Mouse (Mus musculus) heart, postnatal 0 days (tissue): ENCODE measurements around the gene Abhd6. TPM values are rescaled to one million over a fixed set of nuclear protein-coding genes. Genes with fewer than 3 reads are reported as not detected.

Source experiments
- ATAC-seq: fragments of 200-750 bp; cut with Nextera tagmentation; 2 replicates; pipeline ENCODE4 v1.8.0; 2017; ENCODE audit warnings: low read depth, moderate number of reproducible peaks, moderate library complexity; ENCODE audit not compliant: insufficient read depth
- DNase-seq: peaks from one replicate; pipeline ENCODE4 v3.0.0-alpha.2; 2016; ENCODE audit warnings: low spot score
- H3K27ac ChIP-seq: fragments of 300-500 bp; sonication (generic); 2 replicates; pipeline ENCODE4 v1.5.1; 2014; ENCODE audit warnings: low read depth, mild to moderate bottlenecking
- H3K27me3 ChIP-seq: fragments of 300-500 bp; sonication (generic); 2 replicates; pipeline ENCODE4 v1.6.1; 2014; ENCODE audit warnings: low read length, mixed read lengths; ENCODE audit not compliant: control insufficient read depth, insufficient read depth
- H3K36me3 ChIP-seq: fragments of 300-500 bp; sonication (generic); replicated peaks from 2 replicates; pipeline ENCODE4 v1.6.1; 2014; ENCODE audit warnings: low read length, mixed read lengths; ENCODE audit not compliant: control insufficient read depth, insufficient read depth
- H3K4me1 ChIP-seq: fragments of 300-500 bp; sonication (generic); 2 replicates; pipeline ENCODE4 v1.6.1; 2014; ENCODE audit warnings: antibody characterized with exemption; ENCODE audit not compliant: control insufficient read depth, insufficient read depth
- H3K4me2 ChIP-seq: fragments of 300-500 bp; sonication (generic); 2 replicates; pipeline ENCODE4 v1.6.1; 2014; ENCODE audit warnings: low read depth, mild to moderate bottlenecking, low read length, moderate library complexity
- H3K4me3 ChIP-seq: fragments of 300-500 bp; sonication (generic); 2 replicates; pipeline ENCODE4 v1.5.1; 2014; ENCODE audit warnings: low read depth, low read length
- H3K9ac ChIP-seq: fragments of 300-500 bp; sonication (generic); replicated peaks from 2 replicates; pipeline ENCODE4 v1.6.1; 2014; ENCODE audit warnings: low read depth, low read length, mixed read lengths
- H3K9me3 ChIP-seq: fragments of 300-500 bp; sonication (generic); replicated peaks from 2 replicates; pipeline ENCODE4 v1.6.1; 2016; ENCODE audit warnings: low read length; ENCODE audit not compliant: control insufficient read depth
- CTCF ChIP-seq: IDR thresholded peaks from 2 replicates; pipeline ENCODE4 v1.5.1; 2016; ENCODE audit warnings: antibody characterized with exemption, control low read depth, low read depth
- EP300 ChIP-seq: IDR thresholded peaks from 2 replicates; pipeline ENCODE4 v1.6.1; 2016; ENCODE audit warnings: antibody characterized with exemption, low read depth
- WGBS: fragments of 180-500 bp; shearing (Covaris S2); extraction: QIAGEN DNeasy Blood & Tissue Kit; methylation state at CpG from one replicate; pipeline ENCODE4 v1.1.7; 2014; 5-methylcytosine and 5-hydroxymethylcytosine counted together
- polyA plus RNA-seq: library from polyadenylated mRNA; unstranded; fragments of >200 nt; fragmentation: Nextera tagmentation; extraction: Ambion mirVana; gene quantifications from 2 replicates; pipeline ENCODE4 v1.2.1, GENCODE M21; 2015
- total RNA-seq: library from RNA; depleted of rRNA; stranded (reverse); fragments of >200 nt; gene quantifications from 2 replicates; pipeline ENCODE4 v1.2.3, GENCODE M21; 2014; ENCODE audit warnings: low replicate concordance

The Abhd6 gene
- total and polyA plus RNA-seq, 2 experiments from 2014 or later, result 2.2 to 9.1 TPM

DNA sequence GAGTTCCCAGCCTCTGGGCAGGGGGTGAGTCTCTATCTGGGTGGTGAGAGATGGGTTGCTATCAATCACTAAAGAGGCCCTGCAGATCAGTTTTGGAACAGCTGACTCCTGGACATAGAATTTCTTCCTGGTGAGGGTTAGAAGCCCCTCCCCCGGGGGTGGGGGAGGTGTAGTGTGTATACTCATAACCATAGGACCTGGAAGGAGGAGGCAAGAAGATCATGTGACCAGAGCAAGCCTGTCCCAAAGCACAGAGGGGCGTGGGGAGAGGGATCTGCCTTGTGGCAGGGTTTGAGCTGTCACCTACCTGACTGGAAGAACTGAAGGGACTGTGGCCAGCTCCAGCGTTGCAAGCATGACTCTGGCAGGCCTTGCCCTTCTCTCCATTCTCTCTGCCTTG lies 59.4 kb downstream of the Abhd6 start:
- H3K36me3 ChIP-seq, result no peaks in the 10 kb centered on the region
- H3K27ac ChIP-seq, result peak overlapping the region; percentile 73; the same call in 1 of the 2 replicates
- WGBS, result 34% methylated on average over 3 of the region's 3 CpGs
- DNase-seq (no peak), ATAC-seq (no peak)
- H3K4me1 ChIP-seq, result no peaks in the 10 kb centered on the region
- no peaks in the 10 kb centered on the region for H3K9me3 ChIP-seq
- H3K9ac ChIP-seq, result no peak overlapping the region
- H3K27me3 ChIP-seq, result no peaks in the 10 kb centered on the region
- no peak overlapping the region for H3K4me3 ChIP-seq
- TF ChIP-seq CTCF (no peak), EP300 (no peak)
- no peak overlapping the region for H3K4me2 ChIP-seq

DNA sequence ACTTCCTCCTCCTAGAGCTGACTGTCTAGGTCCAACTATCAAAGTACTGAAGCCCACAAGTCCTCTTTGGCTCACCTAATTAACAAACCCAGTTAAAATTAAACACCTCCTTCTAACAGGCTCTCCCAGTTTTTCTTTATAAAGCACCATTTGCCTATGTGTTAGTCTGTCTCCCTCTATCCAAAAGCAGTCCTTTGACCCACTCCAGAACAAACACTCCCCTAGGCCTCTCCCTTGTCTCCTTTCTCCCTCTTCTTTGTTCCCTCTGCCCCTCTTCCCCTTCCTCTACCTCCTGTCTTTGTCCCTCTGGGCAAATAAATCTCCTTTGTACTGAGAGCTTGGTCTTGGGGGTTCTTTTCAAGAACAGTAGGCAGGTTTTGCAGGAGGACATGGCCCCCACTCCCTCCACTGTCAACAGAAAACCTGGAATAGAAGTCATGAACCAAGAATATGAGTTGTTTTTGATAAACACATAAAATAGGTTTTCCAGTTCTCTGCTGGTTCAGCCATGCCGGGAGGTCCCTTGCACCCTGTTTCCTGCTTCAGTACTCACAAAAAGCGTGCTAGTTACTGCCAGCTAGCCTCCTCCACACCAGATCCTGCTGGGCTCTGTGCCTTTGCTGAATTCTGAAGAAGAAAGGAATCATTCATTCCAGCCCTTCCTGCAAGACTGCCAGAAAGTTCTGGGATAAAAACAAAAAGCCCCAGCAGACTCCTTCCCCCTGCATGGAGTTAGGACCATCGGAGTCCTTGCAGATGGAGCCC lies 60.0 kb downstream of the Abhd6 start:
- no peaks in the 10 kb centered on the region for H3K27me3 ChIP-seq
- H3K9ac ChIP-seq, result no peak overlapping the region
- no peaks in the 10 kb centered on the region for H3K36me3 ChIP-seq
- 46% methylated on average over 3 of the region's 3 CpGs for WGBS
- DNase-seq, result peak; percentile 25
- no peak overlapping the region for H3K4me3 ChIP-seq
- peak overlapping the region; percentile 73 for H3K27ac ChIP-seq
- H3K4me1 ChIP-seq, result no peaks in the 10 kb centered on the region
- no peak for ATAC-seq
- H3K9me3 ChIP-seq, result no peaks in the 10 kb centered on the region
- no peak overlapping the region for H3K4me2 ChIP-seq
- TF ChIP-seq CTCF (no peak), EP300 (no peak)

DNA sequence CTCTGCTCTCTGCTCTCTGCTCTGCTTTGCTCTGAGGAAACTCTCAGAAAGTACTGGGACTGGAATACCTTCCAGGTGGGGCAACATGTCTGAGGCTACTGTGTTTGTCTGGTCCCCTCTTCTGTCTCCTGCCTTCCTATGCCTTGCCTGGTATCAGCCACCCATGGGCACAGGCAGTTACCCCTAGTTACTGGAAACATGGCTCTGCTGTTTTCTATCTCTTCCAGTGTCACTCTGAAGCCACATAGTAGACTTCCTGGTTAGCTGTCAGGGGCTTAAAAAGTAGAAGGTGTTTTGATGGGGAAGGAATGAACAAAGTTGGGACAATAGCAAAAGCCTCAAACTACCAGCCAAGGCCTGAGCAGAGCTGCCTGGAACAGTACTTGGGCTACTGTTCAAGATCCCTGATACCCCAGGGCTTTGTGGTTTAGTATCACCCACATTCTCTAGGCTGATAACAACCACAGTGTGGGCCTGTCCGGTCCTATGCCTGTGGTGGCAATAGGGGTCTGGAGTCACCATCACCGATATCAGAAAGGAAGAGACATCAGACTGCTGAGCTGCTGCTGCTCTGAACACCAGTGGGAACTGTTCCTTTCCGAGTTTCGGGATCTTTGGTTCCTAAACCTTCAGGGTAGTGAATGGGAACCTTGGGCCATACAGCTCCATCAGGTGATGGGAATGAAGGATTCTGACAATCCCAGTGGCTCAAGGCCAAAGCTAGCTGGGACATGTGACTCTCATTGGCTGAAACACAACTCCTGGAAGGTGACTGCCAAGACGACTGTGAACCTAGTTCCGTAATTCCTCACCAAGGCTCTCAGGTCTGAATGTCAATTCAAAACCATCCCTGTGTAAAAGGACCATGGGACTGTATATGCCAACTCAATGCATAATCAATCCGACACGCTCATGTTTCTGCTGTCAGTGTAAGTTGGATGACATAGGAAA lies 61.4 kb downstream of the Abhd6 start:
- no peaks in the 10 kb centered on the region for H3K9me3 ChIP-seq
- no peaks in the 10 kb centered on the region for H3K36me3 ChIP-seq
- DNase-seq (no peak), ATAC-seq (no peak)
- H3K4me1 ChIP-seq, result no peaks in the 10 kb centered on the region
- no peaks in the 10 kb centered on the region for H3K27me3 ChIP-seq
- no peak overlapping the region for H3K9ac ChIP-seq
- no peak overlapping the region for H3K27ac ChIP-seq
- H3K4me3 ChIP-seq, result no peak overlapping the region
- H3K4me2 ChIP-seq, result no peak overlapping the region
- TF ChIP-seq CTCF (no peak), EP300 (no peak)
- 77% methylated on average over 8 of the region's 8 CpGs for WGBS

- Histone ChIP-seq H3K4me3 (peak within 1 kb of the TSS; percentile 64), H3K27ac (peak within 1 kb of the TSS; percentile 99), H3K9ac (peak within 1 kb of the TSS; percentile 68), H3K4me2 (peak within 1 kb of the TSS; percentile 87), H3K9me3 (no peaks in the 10 kb centered on the region), H3K27me3 (no peaks in the 10 kb centered on the region), H3K36me3 (peaks cover 25% of the 10 kb centered on the region), H3K4me1 (0 out of 2 replicates have a peak, but pooled peaks cover 14% of the 10 kb centered on the region)
- whole genome bisulfite sequencing, result under 1% methylated on average over 47 of the region's 47 CpGs
- ATAC-seq (peak; percentile 96), DNase-seq (peak; percentile 95)
- TF ChIP-seq EP300, result peak; percentile 62; the same call in 1 of the 2 replicates
- peak; percentile 96 for TF ChIP-seq CTCF
Measured at GRCm38 (mm10) chr14:8080165-8080679, 77.5 kb downstream of the Abhd6 start, which contains the start of gene Rpp14. Gene Rpp14, plus strand, starts transcription at chr14:8080367.

DNA sequence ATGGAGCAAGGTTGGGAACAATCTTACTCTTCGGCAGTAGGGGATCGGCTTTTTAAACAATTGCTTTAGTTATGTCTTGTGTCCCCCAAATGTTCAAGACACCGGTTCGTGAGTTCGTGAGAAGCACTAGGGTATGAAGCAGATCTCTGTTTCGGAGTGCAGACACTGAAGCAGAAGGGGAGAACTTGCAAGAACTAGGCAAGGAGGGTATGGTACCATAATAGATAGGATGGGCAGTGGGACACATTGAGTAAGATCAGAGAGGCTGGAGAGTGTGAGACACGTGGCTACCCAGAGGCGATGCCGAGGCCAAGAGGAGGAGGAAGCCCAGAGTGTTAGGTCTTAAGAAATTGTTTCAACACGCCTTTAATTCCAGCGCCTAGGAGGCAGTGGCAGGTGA lies 78.0 kb downstream of the Abhd6 start:
- peak overlapping the region; percentile 64 for H3K4me3 ChIP-seq
- H3K27me3 ChIP-seq, result no peaks in the 10 kb centered on the region
- H3K4me2 ChIP-seq, result peak overlapping the region; percentile 87
- H3K4me1 ChIP-seq, result 0 out of 2 replicates have a peak, but pooled peaks cover 14% of the 10 kb centered on the region
- DNase-seq, result no peak
- H3K36me3 ChIP-seq, result peaks cover 30% of the 10 kb centered on the region
- 4% methylated on average over 11 of the region's 11 CpGs for WGBS
- peak overlapping the region; percentile 99 for H3K27ac ChIP-seq
- H3K9ac ChIP-seq, result peak overlapping the region; percentile 68
- no peak for TF ChIP-seq CTCF
- TF ChIP-seq EP300, result no peak
- H3K9me3 ChIP-seq, result no peaks in the 10 kb centered on the region
- ATAC-seq, result peak; percentile 31; the same call in 1 of the 2 replicates
